Mouse (Mus musculus) thymus, adult 2 months (tissue): Measurements from ENCODE around the gene Synpo2l.

Source experiments
- CTCF ChIP-seq: fragments of 200-500 bp; IDR thresholded peaks from 2 replicates; pipeline ENCODE4 v1.5.1; 2012; ENCODE audit warnings: mild to moderate bottlenecking, control low read depth, low read length, moderate library complexity, borderline replicate concordance; ENCODE audit not compliant: control insufficient read depth, poor library complexity, insufficient read depth; ENCODE audit errors: extremely low read depth
- POLR2A ChIP-seq: fragments of 200-500 bp; IDR thresholded peaks from 2 replicates; pipeline ENCODE4 v1.6.1; 2012; ENCODE audit warnings: mild to moderate bottlenecking, low read length, control low read depth, moderate library complexity; ENCODE audit not compliant: control insufficient read depth, poor library complexity, insufficient read depth; ENCODE audit errors: extremely low read depth

GRCm38 (mm10) chr14:20694185-20694883 lies 26.2 kb upstream of the Synpo2l start:
- TF ChIP-seq POLR2A (no peak), CTCF (no peak)
